Mouse (Mus musculus) liver, embryonic 15.5 days (tissue): ENCODE data around the gene Farsb. TPM values are rescaled to one million over a fixed set of nuclear protein-coding genes. Genes with fewer than 3 reads are reported as not detected.

Experiments used
- ATAC-seq: fragments of 200-750 bp; cut with Nextera tagmentation; 2 replicates; pipeline ENCODE4 v1.8.0; 2017; ENCODE audit warnings: moderate number of reproducible peaks, mild to moderate bottlenecking, moderate library complexity; ENCODE audit not compliant: insufficient read depth
- H3K27ac ChIP-seq: fragments of 300-500 bp; sonication (generic); replicated peaks from 2 replicates; pipeline ENCODE4 v1.5.1; 2015; ENCODE audit warnings: mild to moderate bottlenecking, inconsistent platforms
- H3K27me3 ChIP-seq: fragments of 300-500 bp; sonication (generic); 2 replicates; pipeline ENCODE4 v1.6.1; 2015; ENCODE audit warnings: mild to moderate bottlenecking, inconsistent platforms
- H3K36me3 ChIP-seq: fragments of 300-500 bp; sonication (generic); replicated peaks from 2 replicates; pipeline ENCODE4 v1.6.1; 2015; ENCODE audit warnings: moderate library complexity, mild to moderate bottlenecking, inconsistent platforms
- H3K4me1 ChIP-seq: fragments of 300-500 bp; sonication (generic); replicated peaks from 2 replicates; pipeline ENCODE4 v1.6.1; 2015; ENCODE audit warnings: inconsistent platforms
- H3K4me2 ChIP-seq: fragments of 300-500 bp; sonication (generic); 2 replicates; pipeline ENCODE4 v1.6.1; 2015; ENCODE audit warnings: moderate library complexity, mild to moderate bottlenecking, inconsistent platforms
- H3K4me3 ChIP-seq: fragments of 300-500 bp; sonication (generic); replicated peaks from 2 replicates; pipeline ENCODE4 v1.5.1; 2015; ENCODE audit warnings: mild to moderate bottlenecking, inconsistent platforms
- H3K9ac ChIP-seq: fragments of 300-500 bp; sonication (generic); 2 replicates; pipeline ENCODE4 v1.6.1; 2015; ENCODE audit warnings: moderate library complexity, mild to moderate bottlenecking, inconsistent platforms
- H3K9me3 ChIP-seq: fragments of 300-500 bp; sonication (generic); replicated peaks from 2 replicates; pipeline ENCODE4 v1.6.1; 2016; ENCODE audit warnings: inconsistent platforms
- WGBS: fragments of 180-500 bp; shearing (Covaris S2); methylation state at CpG from one replicate; pipeline ENCODE4 v1.1.7; 2015; ENCODE audit warnings: mixed read lengths; ENCODE audit not compliant: insufficient replicate concordance; 5-methylcytosine and 5-hydroxymethylcytosine counted together
- polyA plus RNA-seq: library from polyadenylated mRNA; unstranded; fragments of >200 nt; fragmentation: Nextera tagmentation; extraction: Ambion mirVana; gene quantifications from 2 replicates; pipeline ENCODE4 v1.2.1, GENCODE M21; 2015

The Farsb gene
- polyA plus RNA-seq = 85.4 and 91.0 TPM in 2 replicates

GRCm38 (mm10) chr1:78488752-78489492 lies at the start of gene Farsb:
Farsb (minus strand) TSS chr1:78488897.
- Histone ChIP-seq H3K4me1 (peaks cover 45% of the 10 kb centered on the region), H3K9me3 (no peaks in the 10 kb centered on the region), H3K9ac (peak within 1 kb of the TSS; percentile 73), H3K4me2 (peak within 1 kb of the TSS; percentile 80), H3K4me3 (peak within 1 kb of the TSS; percentile 78), H3K27me3 (no peaks in the 10 kb centered on the region; the same call in 1 of the 2 replicates), H3K36me3 (0 out of 2 replicates have a peak, but pooled peaks cover 16% of the 10 kb centered on the region), H3K27ac (peak within 1 kb of the TSS; percentile 74)
- WGBS = under 1% methylated on average over 31 of the region's 31 CpGs
- ATAC-seq = peak; percentile 97

DNA sequence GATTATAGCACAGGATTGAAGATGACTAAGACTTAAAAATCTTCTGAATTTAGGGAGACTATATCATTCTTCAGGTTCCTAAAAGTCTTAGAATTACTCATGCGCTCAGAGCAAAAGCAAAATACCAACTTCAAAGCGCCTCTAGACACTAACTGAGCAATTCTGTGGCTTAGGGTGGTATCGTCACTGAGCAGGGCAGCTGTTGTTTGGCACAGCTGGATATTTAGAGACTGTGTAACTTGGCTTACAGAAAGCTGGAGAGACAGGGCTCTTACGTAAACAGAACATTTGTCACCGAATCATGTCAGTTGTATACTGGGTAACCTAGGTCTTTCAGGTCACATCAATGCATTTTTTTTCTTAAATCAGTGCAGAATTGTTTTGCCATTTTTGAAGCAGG lies 49.7 kb upstream of the Farsb start:
- Histone ChIP-seq H3K4me2 (no peak overlapping the region), H3K4me3 (no peak overlapping the region), H3K27ac (no peak overlapping the region), H3K27me3 (no peaks in the 10 kb centered on the region; the same call in 1 of the 2 replicates), H3K9ac (no peak overlapping the region), H3K36me3 (no peaks in the 10 kb centered on the region), H3K9me3 (no peaks in the 10 kb centered on the region), H3K4me1 (peaks cover 14% of the 10 kb centered on the region)
- 57% methylated on average over 5 of the region's 5 CpGs for WGBS
- ATAC-seq = no peak

- Histone ChIP-seq H3K4me1 (peaks cover 14% of the 10 kb centered on the region), H3K4me3 (peak overlapping the region; percentile 30), H3K9ac (no peak overlapping the region), H3K27ac (no peak overlapping the region), H3K27me3 (no peaks in the 10 kb centered on the region; the same call in 1 of the 2 replicates), H3K36me3 (no peaks in the 10 kb centered on the region), H3K9me3 (no peaks in the 10 kb centered on the region), H3K4me2 (peak overlapping the region; percentile 62)
- ATAC-seq = peak; percentile 70
- WGBS = 17% methylated on average over 16 of the region's 16 CpGs
These were observed 48.9 kb upstream of the Farsb start for GRCm38 (mm10) chr1:78537494-78538010.

- Histone ChIP-seq H3K27me3 (no peaks in the 10 kb centered on the region; the same call in 1 of the 2 replicates), H3K36me3 (no peaks in the 10 kb centered on the region), H3K9me3 (no peaks in the 10 kb centered on the region), H3K4me1 (peaks cover 14% of the 10 kb centered on the region), H3K9ac (no peak overlapping the region), H3K4me2 (peak overlapping the region; percentile 62), H3K4me3 (peak overlapping the region; percentile 30; the same call in 1 of the 2 replicates), H3K27ac (no peak overlapping the region)
- WGBS = 33% methylated on average over 19 of the region's 19 CpGs
- ATAC-seq = no peak
These were observed 47.8 kb upstream of the Farsb start for GRCm38 (mm10) chr1:78536310-78537164.

- 28% methylated on average over 9 of the region's 9 CpGs for WGBS
- no peak overlapping the region for H3K9ac ChIP-seq
- H3K4me1 ChIP-seq = peaks cover 14% of the 10 kb centered on the region
- no peaks in the 10 kb centered on the region for H3K9me3 ChIP-seq
- ATAC-seq = peak; percentile 78
- H3K36me3 ChIP-seq = no peaks in the 10 kb centered on the region
- H3K27me3 ChIP-seq = no peaks in the 10 kb centered on the region; the same call in 1 of the 2 replicates
- no peak overlapping the region for H3K4me2 ChIP-seq
- H3K27ac ChIP-seq = no peak overlapping the region
- H3K4me3 ChIP-seq = no peak overlapping the region
These were observed 45.9 kb upstream of the Farsb start for GRCm38 (mm10) chr1:78534428-78535150.

DNA sequence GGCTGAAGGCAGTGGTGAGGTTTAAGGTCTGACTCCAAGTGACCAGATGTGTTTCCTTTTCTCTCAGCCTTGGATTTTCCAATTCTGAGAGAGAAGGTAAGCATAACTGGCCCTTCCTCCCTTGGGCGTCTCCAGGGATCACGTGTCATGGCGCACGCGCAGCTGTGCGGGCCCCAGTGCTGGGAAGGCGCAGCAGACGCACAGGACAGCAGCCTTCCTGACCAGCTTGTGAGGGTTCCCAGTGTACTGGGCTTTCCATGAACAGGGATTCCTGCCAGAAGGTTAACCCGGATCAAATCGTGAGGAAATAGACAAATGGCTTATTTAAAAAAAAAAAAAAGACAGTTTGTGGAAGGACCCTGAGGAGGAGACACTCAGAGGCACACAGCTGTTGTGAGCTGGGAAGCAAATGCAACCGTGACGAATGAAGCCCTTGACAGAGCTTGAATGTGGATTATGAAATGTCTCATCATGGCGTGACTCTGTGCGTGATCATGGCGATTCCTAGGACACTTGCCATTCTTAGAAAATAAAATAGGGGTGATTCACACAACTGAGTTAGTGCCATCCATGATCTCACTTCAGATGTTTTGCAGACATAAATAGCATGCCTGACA lies 43.6 kb upstream of the Farsb start:
- no peaks in the 10 kb centered on the region for H3K27me3 ChIP-seq
- no peak for ATAC-seq
- H3K9ac ChIP-seq = no peak overlapping the region
- H3K36me3 ChIP-seq = no peaks in the 10 kb centered on the region
- no peaks in the 10 kb centered on the region for H3K9me3 ChIP-seq
- H3K4me1 ChIP-seq = peaks cover 8% of the 10 kb centered on the region; the same call in 1 of the 2 replicates
- H3K4me3 ChIP-seq = no peak overlapping the region
- WGBS = 75% methylated on average over 15 of the region's 15 CpGs
- H3K4me2 ChIP-seq = no peak overlapping the region
- H3K27ac ChIP-seq = no peak overlapping the region

DNA sequence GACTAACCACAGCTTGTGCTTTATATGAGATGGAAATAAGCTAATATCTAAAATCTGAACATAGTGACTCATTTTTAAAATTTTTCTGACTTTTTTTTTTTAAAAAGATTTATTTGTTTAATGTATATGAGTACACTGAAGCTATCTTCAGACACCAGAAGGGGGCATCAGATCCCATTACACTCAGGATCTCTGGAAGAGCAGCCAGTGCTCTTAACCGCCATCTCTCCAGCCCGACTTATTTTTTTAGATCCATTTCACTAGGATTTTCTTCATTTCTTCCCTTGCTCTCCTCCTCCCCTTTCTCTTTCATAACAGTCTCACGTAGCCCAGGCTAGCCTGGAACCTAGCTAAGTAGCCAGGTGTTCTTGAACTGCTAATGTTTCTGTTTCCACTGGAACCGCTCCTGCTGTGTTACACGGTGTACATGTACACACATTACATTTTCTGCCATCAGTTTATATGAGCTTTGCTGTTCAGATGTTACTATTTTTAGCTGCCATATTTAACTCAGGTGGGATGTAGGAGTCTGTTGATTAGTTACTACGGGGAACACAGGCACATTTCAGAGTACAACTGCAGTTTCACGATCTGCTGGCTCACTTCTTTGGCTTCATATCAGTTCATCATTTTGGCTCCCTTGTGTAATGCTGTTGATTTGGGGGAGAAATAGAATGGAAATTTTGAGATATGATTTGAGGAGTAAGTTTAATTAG lies 42.0 kb upstream of the Farsb start:
- H3K4me1 ChIP-seq = peaks cover 8% of the 10 kb centered on the region; the same call in 1 of the 2 replicates
- WGBS = 58% methylated on average over 7 of the region's 7 CpGs
- no peaks in the 10 kb centered on the region for H3K9me3 ChIP-seq
- H3K4me2 ChIP-seq = no peak overlapping the region
- no peak overlapping the region for H3K27ac ChIP-seq
- no peak overlapping the region for H3K9ac ChIP-seq
- no peak overlapping the region for H3K4me3 ChIP-seq
- no peak for ATAC-seq
- no peaks in the 10 kb centered on the region for H3K36me3 ChIP-seq
- no peaks in the 10 kb centered on the region for H3K27me3 ChIP-seq

DNA sequence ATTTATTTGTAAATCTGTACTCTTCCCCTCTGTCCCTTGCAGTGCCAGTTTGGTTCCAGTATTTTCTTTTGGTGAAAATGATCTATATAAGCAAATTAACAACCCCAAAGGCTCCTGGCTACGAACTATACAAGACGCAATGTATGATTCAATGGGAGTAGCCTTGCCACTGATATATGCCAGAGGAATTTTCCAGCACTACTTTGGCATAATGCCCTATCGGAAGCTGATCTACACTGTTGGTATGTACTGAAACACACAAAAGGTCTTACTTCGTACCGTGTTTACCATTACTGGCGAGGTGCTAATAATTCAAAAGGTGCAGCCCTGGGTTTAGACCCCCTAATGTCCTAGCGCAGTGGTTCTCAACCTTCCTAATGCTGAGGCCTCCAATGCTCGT lies 40.3 kb upstream of the Farsb start:
- no peak overlapping the region for H3K9ac ChIP-seq
- H3K4me1 ChIP-seq = no peaks in the 10 kb centered on the region
- ATAC-seq = no peak
- H3K9me3 ChIP-seq = no peaks in the 10 kb centered on the region
- WGBS = 75% methylated on average over 8 of the region's 8 CpGs
- no peak overlapping the region for H3K4me2 ChIP-seq
- no peak overlapping the region for H3K4me3 ChIP-seq
- no peak overlapping the region for H3K27ac ChIP-seq
- no peaks in the 10 kb centered on the region for H3K36me3 ChIP-seq
- no peaks in the 10 kb centered on the region for H3K27me3 ChIP-seq

GRCm38 (mm10) chr1:78528356-78528755 lies 39.7 kb upstream of the Farsb start:
- Histone ChIP-seq H3K4me1 (no peaks in the 10 kb centered on the region), H3K4me2 (no peak overlapping the region), H3K9me3 (no peaks in the 10 kb centered on the region), H3K9ac (no peak overlapping the region), H3K27ac (no peak overlapping the region), H3K36me3 (no peaks in the 10 kb centered on the region), H3K4me3 (no peak overlapping the region), H3K27me3 (no peaks in the 10 kb centered on the region)
- WGBS = 59% methylated on average over 3 of the region's 3 CpGs
- no peak for ATAC-seq
